Mouse (Mus musculus): ENCODE results near the gene Itm2b.

GRCm38 (mm10) chr14:73370078-73370670 is 14.9 kb downstream of the Itm2b start:
- TF ChIP-seq CTCF (IDR thresholded peaks at IDR 0.05; ENCODE audit: extremely low read depth, insufficient read depth, low read length): no peak
- no peak for TF ChIP-seq POLR2A (IDR thresholded peaks at IDR 0.05; ENCODE audit: extremely low read depth, insufficient read depth, low read length)

Measured in cortical plate, adult 2 months (tissue).